Comparison of ENCODE assay signal across 10 mouse cellular contexts in genomic region chr1:39194959-39195358, GRCm38 (mm10). TPM values are rescaled to one million over a fixed set of nuclear protein-coding genes. Genes with fewer than 3 reads are reported as not detected.
DNase-seq lines count a peak whose midpoint lies in the region; ATAC-seq and TF ChIP-seq lines count a peak whose summit lies in the region.
"Had no signal": no experiment of that assay in that cellular context is flagged by ENCODE, and none has a peak within 500 bp of the region (broad histone marks: within the 10 kb centered on the region; RNA-seq: fewer than 3 reads in every experiment).

No protein-coding gene starts in this region.

- no peak overlapping the region for H3K27ac ChIP-seq in lung, embryonic 16.5 days (ENCODE audit: low read length)
- H3K27ac ChIP-seq in hindbrain, postnatal 0 days: no peak overlapping the region
- H3K27ac ChIP-seq in stomach, embryonic 15.5 days: no peak overlapping the region

- no peak for ATAC-seq in lung, embryonic 16.5 days (ENCODE audit: low read depth)
- ATAC-seq in hindbrain, postnatal 0 days: no peak
- no peak for ATAC-seq in stomach, embryonic 15.5 days (ENCODE audit: insufficient read depth, low FRiP score, low read depth)
- ATAC-seq: CD4-positive, CD25-positive, alpha-beta regulatory T cell, adult 4 months had no signal

- intact Hi-C loops in heart, postnatal 25 days (cut with DNase I): loop anchor here (5.0 kb wide), 3 partner anchors 87 to 137 kb away; no protein-coding TSS in a partner anchor

- no peaks in the 10 kb centered on the region for H3K36me3 ChIP-seq in lung, embryonic 16.5 days (ENCODE audit: control insufficient read depth, insufficient read depth, low read length)
- H3K36me3 ChIP-seq in hindbrain, postnatal 0 days (ENCODE audit: insufficient read depth, low read length): no peaks in the 10 kb centered on the region
- no peaks in the 10 kb centered on the region for H3K36me3 ChIP-seq in stomach, embryonic 15.5 days

- H3K4me1 ChIP-seq in lung, embryonic 16.5 days (replicated peaks; ENCODE audit: control insufficient read depth, insufficient read depth, low read length): peaks cover 10% of the 10 kb centered on the region; the same call in 1 of the 2 replicates
- H3K4me1 ChIP-seq in hindbrain, postnatal 0 days (ENCODE audit: insufficient read depth, low read length): no peaks in the 10 kb centered on the region; the same call in 1 of the 2 replicates
- peaks cover 20% of the 10 kb centered on the region for H3K4me1 ChIP-seq in stomach, embryonic 15.5 days

- H3K4me3 ChIP-seq in lung, embryonic 16.5 days (ENCODE audit: low read length): peak overlapping the region; percentile 80
- peak overlapping the region; percentile 75; the same call in 1 of the 2 replicates for H3K4me3 ChIP-seq in hindbrain, postnatal 0 days (ENCODE audit: low read length)
- H3K4me3 ChIP-seq in stomach, embryonic 15.5 days (replicated peaks): peak overlapping the region; percentile 60

- TF ChIP-seq CTCF in hindbrain, postnatal 0 days (IDR thresholded peaks at IDR 0.05; ENCODE audit: low read depth): no peak

- H3K27me3 ChIP-seq in lung, embryonic 16.5 days (ENCODE audit: control insufficient read depth, insufficient read depth, low read depth, low read length): peaks cover 24% of the 10 kb centered on the region
- peaks cover 19% of the 10 kb centered on the region for H3K27me3 ChIP-seq in hindbrain, postnatal 0 days (ENCODE audit: insufficient read depth, low read length)
- H3K27me3 ChIP-seq in stomach, embryonic 15.5 days (replicated peaks): peaks cover 13% of the 10 kb centered on the region

- H3K4me2 ChIP-seq in lung, embryonic 16.5 days (ENCODE audit: low read depth, low read length): peak overlapping the region; percentile 100
- H3K4me2 ChIP-seq in hindbrain, postnatal 0 days (ENCODE audit: low read depth, low read length): peak overlapping the region; percentile 98
- H3K4me2 ChIP-seq in stomach, embryonic 15.5 days: peak overlapping the region; percentile 100

- WGBS in lung, embryonic 16.5 days: 5% methylated on average over 11 of the region's 11 CpGs
- WGBS in hindbrain, postnatal 0 days: 4% methylated on average over 11 of the region's 11 CpGs
- 7% methylated on average over 11 of the region's 11 CpGs for WGBS in stomach, embryonic 15.5 days

- H3K9ac ChIP-seq in lung, embryonic 16.5 days (ENCODE audit: low read length): no peak overlapping the region
- H3K9ac ChIP-seq in hindbrain, postnatal 0 days (replicated peaks; ENCODE audit: low read length): no peak overlapping the region
- H3K9ac ChIP-seq in stomach, embryonic 15.5 days: no peak overlapping the region

- H3K9me3 ChIP-seq in lung, embryonic 16.5 days (ENCODE audit: control insufficient read depth, low read length): no peaks in the 10 kb centered on the region
- no peaks in the 10 kb centered on the region for H3K9me3 ChIP-seq in hindbrain, postnatal 0 days (ENCODE audit: low read length)
- H3K9me3 ChIP-seq in stomach, embryonic 15.5 days: no peaks in the 10 kb centered on the region

- DNase-seq in heart, adult 18-20 months: peak; percentile 47 to 50
- no peak for DNase-seq in heart, postnatal 25 days (ENCODE audit: low spot score)
- DNase-seq in lung, adult 18-20 months: no peak
- no peak for DNase-seq in hindbrain, postnatal 0 days (ENCODE audit: low spot score)
- DNase-seq in frontal cortex, postnatal 36 days (ENCODE audit: low spot score in 2 of 2): no peak
- no peak for DNase-seq in adrenal gland, postnatal 10 days
- DNase-seq: cerebellum, adult 11 months had no signal

RNA-seq across cellular contexts. Expression of gene Npas2, which starts 1.4 kb away (rescaled TPM):
- total RNA-seq in heart, adult 18-20 months (2021): 1 to 10 TPM; 5.3 to 6.6 TPM
- 10 to 100 TPM in 1 of 2 experiments, 1 to 10 TPM in 1; 2.2 to 11.4 TPM for total RNA-seq in heart, postnatal 25 days (2021)
- 1.9 and 2.0 TPM in 2 replicates for polyA plus RNA-seq in lung, embryonic 16.5 days (2015; fragmentation: Nextera tagmentation; extraction: Ambion mirVana)
- 2.3 and 2.8 TPM in 2 replicates for total RNA-seq in hindbrain, postnatal 0 days (2014; rRNA removed)
- polyA plus RNA-seq in hindbrain, postnatal 0 days (2015; fragmentation: Nextera tagmentation; extraction: Ambion mirVana): 0.80 and 1.6 TPM in 2 replicates
- polyA plus RNA-seq in stomach, embryonic 15.5 days (2015; fragmentation: Nextera tagmentation; extraction: Ambion mirVana): 2.2 and 2.4 TPM in 2 replicates
- 1 to 10 TPM; 6.2 to 7.6 TPM for total RNA-seq in adrenal gland, postnatal 10 days (2021)

Comparison
In these comparisons a context has a peak if more than half of its experiments do, and no peak if none do; other contexts are left out.
1. DNase-seq: peak in heart, adult 18-20 months (2 of 2); none in heart, postnatal 25 days (single experiment), lung, adult 18-20 months (0 of 2), hindbrain, postnatal 0 days (single experiment), frontal cortex, postnatal 36 days (0 of 2) and adrenal gland, postnatal 10 days (single experiment).
2. Peak in every context shown above with its lines, with median percentiles within 50 percentile points of each other: H3K4me2 ChIP-seq and H3K4me3 ChIP-seq.